Mouse (Mus musculus): ENCODE measurements around the gene Klc1.

DNA sequence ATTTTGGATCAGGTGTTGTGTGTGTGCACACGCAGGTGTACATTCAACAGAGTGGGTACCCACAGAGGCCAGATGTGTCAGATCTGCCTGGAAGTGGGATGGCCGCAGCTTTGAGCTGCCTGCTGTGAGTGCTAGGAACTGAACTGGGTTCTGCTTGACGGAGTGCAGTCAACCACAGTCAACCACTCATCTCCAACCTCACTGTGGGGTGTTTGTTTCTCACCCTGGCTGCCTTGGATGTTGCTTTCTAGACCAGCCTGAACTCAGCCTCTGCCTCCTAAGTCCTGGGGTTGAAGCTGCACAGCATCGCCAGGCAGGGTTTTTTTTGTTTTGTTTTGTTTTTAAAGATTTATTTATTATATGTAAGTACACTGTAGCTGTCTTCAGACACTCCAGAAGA, 38.4 kb upstream of the Klc1 start:
- TF ChIP-seq POLR2A (IDR thresholded peaks at IDR 0.05; ENCODE audit: extremely low read depth, insufficient read depth, low read length) (no peak), CTCF (IDR thresholded peaks at IDR 0.05; ENCODE audit: low read depth, low read length) (no peak)

Data from liver, adult 2 months (tissue).